Mouse (Mus musculus) thymus, postnatal 25 days (tissue): Measurements from ENCODE around the gene Utp11.
"Not testable (repeated sequence)": the region's sequence is repeated elsewhere in the genome, so short reads cannot be mapped to it uniquely, and the experiment has no call there.

Experiments
- DNase-seq: peaks from one replicate; pipeline ENCODE4 v3.0.0; 2022

Gene Utp11

GRCm38 (mm10) chr4:124693135-124693894 is at the start of gene Utp11:
Utp11 (minus strand) TSS chr4:124693600.
- peak; percentile 84 for DNase-seq

- DNase-seq = no peak
Measured at GRCm38 (mm10) chr4:124742839-124743238, 49.4 kb upstream of the Utp11 start.

GRCm38 (mm10) chr4:124741376-124742343 is 48.3 kb upstream of the Utp11 start, which contains the start of gene Inpp5b:
Inpp5b (plus strand) TSS chr4:124741850.
- DNase-seq = peak; percentile 77

GRCm38 (mm10) chr4:124738783-124739182 is 45.4 kb upstream of the Utp11 start:
- no peak for DNase-seq

- no peak for DNase-seq
Measured at GRCm38 (mm10) chr4:124738013-124738412, 44.6 kb upstream of the Utp11 start.

GRCm38 (mm10) chr4:124737486-124737885 is 44.1 kb upstream of the Utp11 start:
- no peak for DNase-seq

- DNase-seq = no peak
Measured at GRCm38 (mm10) chr4:124736952-124737351, 43.6 kb upstream of the Utp11 start.

GRCm38 (mm10) chr4:124726121-124726520 is 32.7 kb upstream of the Utp11 start:
- DNase-seq = no peak

GRCm38 (mm10) chr4:124719101-124719500 is 25.7 kb upstream of the Utp11 start:
- DNase-seq = no peak

GRCm38 (mm10) chr4:124714545-124715481 is 21.4 kb upstream of the Utp11 start, which contains the start of gene Sf3a3:
Sf3a3 (plus strand) TSS chr4:124714776.
- peak; percentile 96 for DNase-seq

- DNase-seq = not testable (repeated sequence)
Measured at GRCm38 (mm10) chr4:124713850-124714249, 20.4 kb upstream of the Utp11 start.

GRCm38 (mm10) chr4:124712618-124713017 is 19.2 kb upstream of the Utp11 start:
- no peak for DNase-seq

- peak; percentile 54 for DNase-seq
Measured at GRCm38 (mm10) chr4:124710776-124711291, 17.4 kb upstream of the Utp11 start.

- DNase-seq = peak; percentile 30
Measured at GRCm38 (mm10) chr4:124709961-124710446, 16.6 kb upstream of the Utp11 start.

- DNase-seq = peak; percentile 74
Measured at GRCm38 (mm10) chr4:124708518-124709477, 15.4 kb upstream of the Utp11 start.

GRCm38 (mm10) chr4:124708200-124708517 is 14.8 kb upstream of the Utp11 start:
- not testable (repeated sequence) for DNase-seq

- peak; percentile 29 for DNase-seq
Measured at GRCm38 (mm10) chr4:124707381-124708199, 14.2 kb upstream of the Utp11 start.

- no peak for DNase-seq
Measured at GRCm38 (mm10) chr4:124705661-124706269, 12.4 kb upstream of the Utp11 start.

- DNase-seq = peak; percentile 46
Measured at GRCm38 (mm10) chr4:124704797-124705474, 11.5 kb upstream of the Utp11 start.
